In genomic region chr13:14064341-14065027, GRCm38 (mm10) we compare ENCODE assay signal across 7 mouse cellular contexts. TPM values are rescaled to one million over a fixed set of nuclear protein-coding genes. Genes with fewer than 3 reads are reported as not detected.
A peak's percentile ranks its signal among the peaks of the same experiment; 100 is the strongest.
DNase-seq lines count a peak whose midpoint lies in the region; ATAC-seq and TF ChIP-seq lines count a peak whose summit lies in the region.

No protein-coding gene starts in this region.

- no peak for TF ChIP-seq CTCF in gastrocnemius, adult 2 months (IDR thresholded peaks at IDR 0.05)
- TF ChIP-seq CTCF in hindbrain, postnatal 0 days (IDR thresholded peaks at IDR 0.05; ENCODE audit: low read depth), result no peak
- no peak for TF ChIP-seq CTCF in spleen, adult 2 months (IDR thresholded peaks at IDR 0.05; ENCODE audit: extremely low read depth, insufficient read depth, insufficient read length, insufficient replicate concordance)

- ATAC-seq in hindbrain, postnatal 0 days, result no peak
- 0 out of 2 replicates have a peak, but pooled peaks have one; percentile 1 for ATAC-seq in megakaryocyte-erythroid progenitor cell, adult 5-6 weeks (replicated peaks; ENCODE audit: low FRiP score, low TSS enrichment, poor library complexity, severe bottlenecking)

- H3K27ac ChIP-seq in gastrocnemius, adult 2 months, result peak overlapping the region; percentile 95
- H3K27ac ChIP-seq in hindbrain, postnatal 0 days, result peak overlapping the region; percentile 98
- H3K27ac ChIP-seq in spleen, adult 2 months (ENCODE audit: insufficient read depth, low read length), result peak overlapping the region; percentile 97

- peaks cover 9% of the 10 kb centered on the region for H3K4me1 ChIP-seq in hindbrain, postnatal 0 days (ENCODE audit: insufficient read depth, low read length)
- peaks cover 2% of the 10 kb centered on the region for H3K4me1 ChIP-seq in spleen, adult 2 months (ENCODE audit: control insufficient read depth, insufficient read depth, insufficient read length)

- under 1% methylated on average over 54 of the region's 65 CpGs for WGBS in hindbrain, postnatal 0 days
- WGBS in spleen, adult 2 months, result under 1% methylated on average over 63 of the region's 65 CpGs

- no peak for TF ChIP-seq POLR2A in spleen, adult 2 months (IDR thresholded peaks at IDR 0.05; ENCODE audit: low read depth, low read length)

- H3K4me3 ChIP-seq in gastrocnemius, adult 2 months, result peak overlapping the region; percentile 98
- H3K4me3 ChIP-seq in hindbrain, postnatal 0 days (ENCODE audit: low read length), result peak overlapping the region; percentile 93
- H3K4me3 ChIP-seq in spleen, adult 2 months (ENCODE audit: extremely low read depth, insufficient read depth, insufficient read length), result peak overlapping the region; percentile 98

- peak overlapping the region; percentile 92 for H3K9ac ChIP-seq in hindbrain, postnatal 0 days (replicated peaks; ENCODE audit: low read length)

- no peaks in the 10 kb centered on the region for H3K9me3 ChIP-seq in hindbrain, postnatal 0 days (ENCODE audit: low read length)

- H3K27me3 ChIP-seq in hindbrain, postnatal 0 days (ENCODE audit: insufficient read depth, low read length), result no peaks in the 10 kb centered on the region
- H3K27me3 ChIP-seq in spleen, adult 2 months (ENCODE audit: control insufficient read depth, insufficient read depth, low read length), result no peaks in the 10 kb centered on the region

- DNase-seq in R1 (ENCODE audit: low read depth, low spot score), result peak; percentile 56
- DNase-seq in cerebellum, adult 9-10 months, result peak; percentile 60
- peak; percentile 44 for DNase-seq in gastrocnemius, adult 2 months
- peak; percentile 53 for DNase-seq in hindbrain, postnatal 0 days (ENCODE audit: low spot score)
- DNase-seq in left cerebral cortex, postnatal 36 days (ENCODE audit: low spot score in 2 of 2), result peak; percentile 17 to 28
- DNase-seq in spleen, adult 2 months (ENCODE audit: low read depth in 1 of 2, low spot score in 2 of 2), result peak; percentile 30 to 61

- intact Hi-C loops in gastrocnemius, adult 2 months (cut with DNase I), result loop anchor here (5.0 to 10.0 kb wide), 3 partner anchors 70 to 113 kb away; no protein-coding TSS in a partner anchor
- intact Hi-C loops in left cerebral cortex, postnatal 36 days (cut with DNase I), result loop anchor here (5.0 to 10.0 kb wide), 3 partner anchors 110 to 550 kb away; partner anchors contain the start of genes B3galnt2, Mrpl32 and Psma2

- 0 out of 2 replicates have a peak, but pooled peaks cover 3% of the 10 kb centered on the region for H3K36me3 ChIP-seq in hindbrain, postnatal 0 days (ENCODE audit: insufficient read depth, low read length)
- H3K36me3 ChIP-seq in spleen, adult 2 months (ENCODE audit: control insufficient read depth, insufficient read depth, low read length), result peaks cover 3% of the 10 kb centered on the region; the same call in 1 of the 2 replicates

- peak overlapping the region; percentile 73 for H3K4me2 ChIP-seq in hindbrain, postnatal 0 days (ENCODE audit: low read depth, low read length)

RNA-seq across cellular contexts. Expression of gene Ggps1, which starts 1.2 kb away (rescaled TPM):
- 10 to 100 TPM; 15.1 to 19.4 TPM for total RNA-seq in gastrocnemius, adult 2 months (2021)
- total RNA-seq in hindbrain, postnatal 0 days (2014; rRNA removed), result 90.9 and 120 TPM in 2 replicates
- polyA plus RNA-seq in hindbrain, postnatal 0 days (2015; fragmentation: Nextera tagmentation; extraction: Ambion mirVana), result 74.4 and 80.0 TPM in 2 replicates
- total RNA-seq in left cerebral cortex, postnatal 36 days (2021), result 10 to 100 TPM; 64.1 to 66.1 TPM
- total RNA-seq in megakaryocyte-erythroid progenitor cell, adult 5-6 weeks (2014; fragmentation: Nextera tagmentation), result 21.7 and 23.3 TPM in 2 replicates
- 12.6 and 17.0 TPM in 2 replicates for total RNA-seq in megakaryocyte-erythroid progenitor cell, adult 5-6 weeks (2017)
- 6.4 and 8.4 TPM in 2 replicates for polyA plus RNA-seq in spleen, adult 2 months (2012; rRNA removed)

RNA-seq across cellular contexts. Expression of gene Arid4b, which starts 1.5 kb away (rescaled TPM):
- 10 to 100 TPM; 14.0 TPM for total RNA-seq in gastrocnemius, adult 2 months (2021)
- total RNA-seq in hindbrain, postnatal 0 days (2014; rRNA removed), result 17.9 and 24.8 TPM in 2 replicates
- polyA plus RNA-seq in hindbrain, postnatal 0 days (2015; fragmentation: Nextera tagmentation; extraction: Ambion mirVana), result 56.4 and 66.7 TPM in 2 replicates
- 10 to 100 TPM; 39.5 to 55.9 TPM for total RNA-seq in left cerebral cortex, postnatal 36 days (2021)
- 31.2 and 33.7 TPM in 2 replicates for total RNA-seq in megakaryocyte-erythroid progenitor cell, adult 5-6 weeks (2014; fragmentation: Nextera tagmentation)
- 43.3 and 56.4 TPM in 2 replicates for total RNA-seq in megakaryocyte-erythroid progenitor cell, adult 5-6 weeks (2017)
- 4.6 and 5.2 TPM in 2 replicates for polyA plus RNA-seq in spleen, adult 2 months (2012; rRNA removed)

RNA-seq across cellular contexts. Expression of gene Tbce, which starts 25.0 kb away (rescaled TPM):
- 10 to 100 TPM; 16.6 to 18.9 TPM for total RNA-seq in gastrocnemius, adult 2 months (2021)
- total RNA-seq in hindbrain, postnatal 0 days (2014; rRNA removed), result 43.3 and 60.2 TPM in 2 replicates
- polyA plus RNA-seq in hindbrain, postnatal 0 days (2015; fragmentation: Nextera tagmentation; extraction: Ambion mirVana), result 79.1 and 86.7 TPM in 2 replicates
- total RNA-seq in left cerebral cortex, postnatal 36 days (2021), result 10 to 100 TPM; 55.6 to 91.8 TPM
- 106 and 112 TPM in 2 replicates for total RNA-seq in megakaryocyte-erythroid progenitor cell, adult 5-6 weeks (2014; fragmentation: Nextera tagmentation)
- total RNA-seq in megakaryocyte-erythroid progenitor cell, adult 5-6 weeks (2017), result 58.8 and 103 TPM in 2 replicates
- polyA plus RNA-seq in spleen, adult 2 months (2012; rRNA removed), result 9.7 and 13.9 TPM in 2 replicates
